Mouse (Mus musculus): ENCODE results near the gene Epha4.

DNA sequence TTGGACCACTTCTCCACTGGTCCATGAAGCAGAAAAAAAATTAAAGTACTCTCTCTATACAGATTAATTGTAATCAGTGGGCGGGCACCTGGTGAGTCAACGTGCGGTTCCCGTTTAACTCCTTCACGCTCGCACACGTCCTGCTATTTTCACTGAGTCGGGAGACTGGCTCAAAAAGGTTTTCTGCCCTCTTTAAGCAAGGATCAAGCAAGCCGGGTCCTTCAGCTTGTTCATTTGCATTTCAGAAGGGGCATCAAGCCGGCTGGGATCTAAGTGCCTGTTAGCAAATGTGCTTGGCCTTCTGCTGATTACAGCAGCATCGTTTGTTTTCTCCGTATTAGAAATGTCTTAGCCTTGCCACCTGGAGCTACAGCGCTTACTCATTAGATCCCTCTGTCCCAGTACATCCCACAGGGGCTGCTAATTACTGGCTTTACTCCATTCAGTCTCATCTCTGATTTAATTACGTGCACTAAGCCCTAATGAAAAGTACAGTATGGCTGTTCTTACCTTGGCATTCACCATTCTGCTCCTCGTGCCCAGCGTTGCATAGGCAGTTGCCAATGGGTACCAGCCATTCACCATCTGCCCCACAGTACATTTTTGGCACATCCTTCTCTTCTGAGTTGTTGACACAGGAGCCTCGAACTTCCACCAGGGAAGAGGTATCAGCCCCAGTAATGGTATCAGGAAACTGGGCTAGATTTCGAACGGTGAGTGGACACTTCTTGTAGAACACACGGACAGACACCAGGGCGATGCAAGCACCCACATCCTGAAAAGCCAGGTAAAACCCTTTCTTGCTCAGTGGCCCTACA is 8.6 kb downstream of the Epha4 start:
- TF ChIP-seq CTCF (IDR thresholded peaks at IDR 0.05; ENCODE audit: borderline replicate concordance, control insufficient read depth, extremely low read depth, insufficient read depth, low read length, poor library complexity) (no peak), POLR2A (IDR thresholded peaks at IDR 0.05; ENCODE audit: control insufficient read depth, extremely low read depth, insufficient read depth, low read length, poor library complexity) (no peak)
